Mouse (Mus musculus) limb, embryonic 15.5 days (tissue): ENCODE measurements around the gene Terb2. TPM values are rescaled to one million over a fixed set of nuclear protein-coding genes. Genes with fewer than 3 reads are reported as not detected.
A peak's percentile ranks its signal among the peaks of the same experiment; 100 is the strongest.

Experiments used
- ATAC-seq: fragments of 200-750 bp; cut with Nextera tagmentation; 2 replicates; pipeline ENCODE4 v1.8.0; 2017; ENCODE audit warnings: low read depth, moderate TSS enrichment; ENCODE audit not compliant: insufficient number of reproducible peaks, low FRiP score, low TSS enrichment
- H3K27ac ChIP-seq: fragments of 300-500 bp; sonication (generic); 2 replicates; pipeline ENCODE4 v1.5.1; 2015; ENCODE audit warnings: moderate library complexity, mild to moderate bottlenecking, inconsistent platforms
- H3K27me3 ChIP-seq: fragments of 300-500 bp; sonication (generic); 2 replicates; pipeline ENCODE4 v1.6.1; 2015; ENCODE audit warnings: inconsistent platforms
- H3K36me3 ChIP-seq: fragments of 300-500 bp; sonication (generic); 2 replicates; pipeline ENCODE4 v1.6.1; 2015; ENCODE audit warnings: inconsistent platforms
- H3K4me1 ChIP-seq: fragments of 300-500 bp; sonication (generic); 2 replicates; pipeline ENCODE4 v1.6.1; 2015; ENCODE audit warnings: inconsistent platforms
- H3K4me2 ChIP-seq: fragments of 300-500 bp; sonication (generic); 2 replicates; pipeline ENCODE4 v1.6.1; 2015; ENCODE audit warnings: mild to moderate bottlenecking, inconsistent platforms
- H3K4me3 ChIP-seq: fragments of 300-500 bp; sonication (generic); 2 replicates; pipeline ENCODE4 v1.5.1; 2015; ENCODE audit warnings: mild to moderate bottlenecking, inconsistent platforms
- H3K9ac ChIP-seq: fragments of 300-500 bp; sonication (generic); 2 replicates; pipeline ENCODE4 v1.6.1; 2015; ENCODE audit warnings: inconsistent platforms
- H3K9me3 ChIP-seq: fragments of 300-500 bp; sonication (generic); 2 replicates; pipeline ENCODE4 v1.6.1; 2016; ENCODE audit warnings: inconsistent platforms
- WGBS: fragments of 180-500 bp; shearing (Covaris S2); methylation state at CpG from one replicate; pipeline ENCODE4 v1.1.7; 2015; 5-methylcytosine and 5-hydroxymethylcytosine counted together
- polyA plus RNA-seq: library from polyadenylated mRNA; unstranded; fragments of >200 nt; fragmentation: Nextera tagmentation; extraction: Ambion mirVana; gene quantifications from 2 replicates; pipeline ENCODE4 v1.2.1, GENCODE M21; 2015

Gene Terb2
- polyA plus RNA-seq, 1 experiment from 2014 or later = not detected

GRCm38 (mm10) chr2:122163430-122164195 lies 22.5 kb upstream of the Terb2 start:
- no peaks in the 10 kb centered on the region for H3K27me3 ChIP-seq
- H3K9me3 ChIP-seq = no peaks in the 10 kb centered on the region
- 50% methylated on average over 13 of the region's 13 CpGs for WGBS
- peak overlapping the region; percentile 69 for H3K27ac ChIP-seq
- no peaks in the 10 kb centered on the region for H3K36me3 ChIP-seq
- no peak overlapping the region for H3K4me3 ChIP-seq
- H3K9ac ChIP-seq = no peak overlapping the region
- no peak for ATAC-seq
- 0 out of 2 replicates have a peak, but pooled peaks cover 10% of the 10 kb centered on the region for H3K4me1 ChIP-seq
- H3K4me2 ChIP-seq = no peak overlapping the region

GRCm38 (mm10) chr2:122164293-122164692 lies 21.8 kb upstream of the Terb2 start:
- 71% methylated on average over 11 of the region's 11 CpGs for WGBS
- Histone ChIP-seq H3K27ac (peak overlapping the region; percentile 69; the same call in 1 of the 2 replicates), H3K27me3 (no peaks in the 10 kb centered on the region), H3K4me3 (no peak overlapping the region), H3K9ac (no peak overlapping the region), H3K9me3 (no peaks in the 10 kb centered on the region), H3K4me2 (no peak overlapping the region), H3K36me3 (no peaks in the 10 kb centered on the region), H3K4me1 (0 out of 2 replicates have a peak, but pooled peaks cover 10% of the 10 kb centered on the region)
- ATAC-seq = no peak

GRCm38 (mm10) chr2:122171292-122171691 lies 14.8 kb upstream of the Terb2 start:
- Histone ChIP-seq H3K4me2 (no peak overlapping the region), H3K4me1 (no peaks in the 10 kb centered on the region), H3K9me3 (no peaks in the 10 kb centered on the region), H3K27ac (no peak overlapping the region), H3K27me3 (no peaks in the 10 kb centered on the region), H3K36me3 (no peaks in the 10 kb centered on the region), H3K9ac (no peak overlapping the region), H3K4me3 (no peak overlapping the region)
- ATAC-seq = no peak
- WGBS = 84% methylated on average over 6 of the region's 6 CpGs

GRCm38 (mm10) chr2:122172188-122172587 lies 13.9 kb upstream of the Terb2 start:
- Histone ChIP-seq H3K36me3 (no peaks in the 10 kb centered on the region), H3K9ac (no peak overlapping the region), H3K4me1 (no peaks in the 10 kb centered on the region), H3K9me3 (no peaks in the 10 kb centered on the region), H3K27ac (no peak overlapping the region), H3K27me3 (no peaks in the 10 kb centered on the region), H3K4me3 (no peak overlapping the region), H3K4me2 (no peak overlapping the region)
- ATAC-seq = no peak
- WGBS = 93% methylated on average over 2 of the region's 2 CpGs

- Histone ChIP-seq H3K9me3 (no peaks in the 10 kb centered on the region), H3K9ac (no peak overlapping the region), H3K4me3 (no peak overlapping the region), H3K4me2 (no peak overlapping the region), H3K27me3 (no peaks in the 10 kb centered on the region), H3K36me3 (no peaks in the 10 kb centered on the region), H3K4me1 (no peaks in the 10 kb centered on the region), H3K27ac (no peak overlapping the region)
- no peak for ATAC-seq
- WGBS = 71% methylated on average over 8 of the region's 8 CpGs
Observed at GRCm38 (mm10) chr2:122180051-122180822, 5.8 kb upstream of the Terb2 start.

- WGBS = 80% methylated on average over 4 of the region's 4 CpGs
Observed at GRCm38 (mm10) chr2:122185086-122185485, 986 bp upstream of the Terb2 start.

GRCm38 (mm10) chr2:122186751-122187150 lies 679 bp downstream of the Terb2 start:
- no peaks in the 10 kb centered on the region for H3K9me3 ChIP-seq
- H3K4me1 ChIP-seq = 0 out of 2 replicates have a peak, but pooled peaks cover 3% of the 10 kb centered on the region
- no peaks in the 10 kb centered on the region for H3K27me3 ChIP-seq
- ATAC-seq = no peak
- no peak overlapping the region for H3K27ac ChIP-seq
- no peak overlapping the region for H3K4me3 ChIP-seq
- WGBS = 54% methylated on average over 3 of the region's 3 CpGs
- H3K36me3 ChIP-seq = no peaks in the 10 kb centered on the region
- H3K4me2 ChIP-seq = no peak overlapping the region
- H3K9ac ChIP-seq = no peak overlapping the region

More at GRCm38 (mm10) chr2:122185086-122185485, 986 bp upstream of the Terb2 start:
- no peak overlapping the region for H3K4me2 ChIP-seq
- H3K27me3 ChIP-seq = no peaks in the 10 kb centered on the region
- ATAC-seq = no peak
- H3K9me3 ChIP-seq = no peaks in the 10 kb centered on the region
- H3K9ac ChIP-seq = no peak overlapping the region
- H3K4me3 ChIP-seq = no peak overlapping the region
- no peaks in the 10 kb centered on the region for H3K36me3 ChIP-seq
- H3K27ac ChIP-seq = no peak overlapping the region
- 0 out of 2 replicates have a peak, but pooled peaks cover 3% of the 10 kb centered on the region for H3K4me1 ChIP-seq

- H3K36me3 ChIP-seq = no peaks in the 10 kb centered on the region
- H3K4me3 ChIP-seq = no peak overlapping the region
- H3K27ac ChIP-seq = no peak overlapping the region
- no peaks in the 10 kb centered on the region for H3K9me3 ChIP-seq
- H3K4me2 ChIP-seq = no peak overlapping the region
- H3K27me3 ChIP-seq = no peaks in the 10 kb centered on the region
- no peak for ATAC-seq
- H3K4me1 ChIP-seq = no peaks in the 10 kb centered on the region
- no peak overlapping the region for H3K9ac ChIP-seq
- WGBS = 74% methylated on average over 3 of the region's 3 CpGs
Observed at GRCm38 (mm10) chr2:122191849-122192248, 5.8 kb downstream of the Terb2 start.

GRCm38 (mm10) chr2:122194509-122194929 lies 8.4 kb downstream of the Terb2 start:
- WGBS = 66% methylated on average over 1 of the region's 1 CpGs

GRCm38 (mm10) chr2:122201501-122201900 lies 15.4 kb downstream of the Terb2 start:
- 80% methylated on average over 1 of the region's 1 CpGs for WGBS
- no peak overlapping the region for H3K27ac ChIP-seq
- no peaks in the 10 kb centered on the region for H3K36me3 ChIP-seq
- no peak overlapping the region for H3K9ac ChIP-seq
- H3K27me3 ChIP-seq = no peaks in the 10 kb centered on the region
- H3K4me1 ChIP-seq = no peaks in the 10 kb centered on the region
- no peaks in the 10 kb centered on the region for H3K9me3 ChIP-seq
- H3K4me2 ChIP-seq = no peak overlapping the region
- no peak overlapping the region for H3K4me3 ChIP-seq
- ATAC-seq = no peak

More at GRCm38 (mm10) chr2:122194509-122194929, 8.4 kb downstream of the Terb2 start:
- Histone ChIP-seq H3K36me3 (no peaks in the 10 kb centered on the region), H3K9me3 (no peaks in the 10 kb centered on the region), H3K27me3 (no peaks in the 10 kb centered on the region), H3K4me1 (no peaks in the 10 kb centered on the region), H3K4me3 (no peak overlapping the region), H3K4me2 (no peak overlapping the region), H3K27ac (no peak overlapping the region), H3K9ac (no peak overlapping the region)
- ATAC-seq = no peak

GRCm38 (mm10) chr2:122206440-122207107 lies 20.5 kb downstream of the Terb2 start:
- 51% methylated on average over 2 of the region's 2 CpGs for WGBS
- Histone ChIP-seq H3K9ac (no peak overlapping the region), H3K9me3 (no peaks in the 10 kb centered on the region), H3K27me3 (no peaks in the 10 kb centered on the region), H3K4me1 (no peaks in the 10 kb centered on the region), H3K4me2 (no peak overlapping the region), H3K27ac (no peak overlapping the region), H3K4me3 (no peak overlapping the region), H3K36me3 (no peaks in the 10 kb centered on the region)
- ATAC-seq = no peak
